Mouse (Mus musculus) stomach, postnatal 0 days (tissue): ENCODE measurements around the gene Efna5. TPM values are rescaled to one million over a fixed set of nuclear protein-coding genes. Genes with fewer than 3 reads are reported as not detected.

Experiments used
- ATAC-seq: fragments of 200-750 bp; cut with Nextera tagmentation; 2 replicates; pipeline ENCODE4 v1.8.0; 2017; ENCODE audit not compliant: low FRiP score, low TSS enrichment
- DNase-seq: peaks from one replicate; pipeline ENCODE4 v3.0.0-alpha.2; 2016; ENCODE audit warnings: low spot score
- H3K27ac ChIP-seq: fragments of 300-500 bp; sonication (generic); replicated peaks from 2 replicates; pipeline ENCODE4 v1.5.1; 2014; ENCODE audit warnings: mild to moderate bottlenecking, control low read depth
- H3K27me3 ChIP-seq: fragments of 300-500 bp; sonication (generic); 2 replicates; pipeline ENCODE4 v1.6.1; 2014; ENCODE audit warnings: low read length; ENCODE audit not compliant: control insufficient read depth, insufficient read depth
- H3K36me3 ChIP-seq: fragments of 300-500 bp; sonication (generic); 2 replicates; pipeline ENCODE4 v1.6.1; 2014; ENCODE audit warnings: low read length, mixed read lengths; ENCODE audit not compliant: control insufficient read depth, insufficient read depth
- H3K4me1 ChIP-seq: fragments of 300-500 bp; sonication (generic); replicated peaks from 2 replicates; pipeline ENCODE4 v1.6.1; 2014; ENCODE audit warnings: antibody characterized with exemption; ENCODE audit not compliant: control insufficient read depth, insufficient read depth
- H3K4me2 ChIP-seq: fragments of 300-500 bp; sonication (generic); replicated peaks from 2 replicates; pipeline ENCODE4 v1.6.1; 2014; ENCODE audit warnings: low read depth, mild to moderate bottlenecking, control low read depth, moderate library complexity
- H3K4me3 ChIP-seq: fragments of 300-500 bp; sonication (generic); 2 replicates; pipeline ENCODE4 v1.5.1; 2014; ENCODE audit warnings: low read depth, low read length, control low read depth
- H3K9ac ChIP-seq: fragments of 300-500 bp; sonication (generic); 2 replicates; pipeline ENCODE4 v1.6.1; 2014; ENCODE audit warnings: mild to moderate bottlenecking, low read length, control low read depth, mixed read lengths
- H3K9me3 ChIP-seq: fragments of 300-500 bp; sonication (generic); 2 replicates; pipeline ENCODE4 v1.6.1; 2016; ENCODE audit warnings: low read length; ENCODE audit not compliant: control insufficient read depth
- CTCF ChIP-seq: IDR thresholded peaks from 2 replicates; pipeline ENCODE4 v1.5.1; 2016; ENCODE audit warnings: antibody characterized with exemption, low read depth, mild to moderate bottlenecking, moderate library complexity
- EP300 ChIP-seq: optimal IDR thresholded peaks from 2 replicates; pipeline ENCODE3; 2016; ENCODE audit warnings: antibody characterized with exemption
- WGBS: fragments of 180-500 bp; shearing (Covaris S2); extraction: QIAGEN DNeasy Blood & Tissue Kit; methylation state at CpG from one replicate; pipeline ENCODE4 v1.1.7; 2014; 5-methylcytosine and 5-hydroxymethylcytosine counted together
- polyA plus RNA-seq: library from polyadenylated mRNA; unstranded; fragments of >200 nt; fragmentation: Nextera tagmentation; extraction: Ambion mirVana; gene quantifications from 2 replicates; pipeline ENCODE4 v1.2.1, GENCODE M21; 2015

Efna5 gene
- polyA plus RNA-seq, 1 experiment from 2014 or later = 23.9 TPM

DNA sequence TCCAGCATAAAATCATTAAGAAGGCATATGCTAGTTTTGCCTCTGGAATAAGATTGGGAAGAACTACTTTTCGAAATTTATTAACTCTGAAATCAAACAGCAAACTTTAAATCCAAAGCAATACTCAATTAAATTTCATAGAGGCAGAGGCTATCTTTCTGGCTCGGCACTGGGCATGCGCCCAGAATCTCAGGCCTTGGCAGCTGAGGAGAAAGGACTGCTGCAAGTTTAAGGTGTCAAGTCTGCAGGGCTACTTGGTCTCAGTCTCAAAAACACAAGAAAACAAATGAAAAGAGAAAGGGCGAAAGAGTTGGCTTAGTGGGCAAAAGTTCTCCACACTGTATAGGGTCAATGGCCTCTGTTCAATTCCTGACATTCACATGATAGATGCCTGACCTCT is 258.6 kb downstream of the Efna5 start:
- Histone ChIP-seq H3K4me1 (no peaks in the 10 kb centered on the region), H3K4me2 (no peak overlapping the region), H3K36me3 (no peaks in the 10 kb centered on the region), H3K9me3 (no peaks in the 10 kb centered on the region), H3K27me3 (no peaks in the 10 kb centered on the region), H3K9ac (no peak overlapping the region), H3K27ac (no peak overlapping the region), H3K4me3 (no peak overlapping the region)
- DNase-seq (no peak), ATAC-seq (no peak)
- WGBS = 76% methylated on average over 4 of the region's 4 CpGs
- TF ChIP-seq CTCF = no peak
- no peak for TF ChIP-seq EP300

DNA sequence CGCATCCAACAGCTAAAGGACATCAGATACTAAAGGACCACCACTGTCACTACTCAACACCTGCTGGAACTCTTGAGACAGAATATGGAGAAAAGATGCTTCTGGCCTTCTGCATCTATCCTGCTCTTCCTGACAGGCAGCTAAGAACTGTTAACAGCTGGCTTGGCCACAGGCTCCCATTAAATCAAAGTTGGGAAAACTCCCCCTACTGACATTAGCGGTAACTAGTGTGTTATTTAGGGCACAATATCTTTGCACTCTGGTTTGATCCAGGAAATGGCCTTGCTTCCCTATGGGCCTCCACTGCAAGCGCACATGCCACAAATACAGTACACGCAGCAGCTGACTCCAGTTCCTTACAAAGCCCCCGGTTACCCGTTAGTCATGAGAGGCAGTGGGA is 266.0 kb downstream of the Efna5 start:
- Histone ChIP-seq H3K4me1 (no peaks in the 10 kb centered on the region), H3K9ac (no peak overlapping the region), H3K4me2 (no peak overlapping the region), H3K36me3 (no peaks in the 10 kb centered on the region), H3K27me3 (no peaks in the 10 kb centered on the region), H3K27ac (no peak overlapping the region), H3K4me3 (no peak overlapping the region), H3K9me3 (no peaks in the 10 kb centered on the region)
- TF ChIP-seq CTCF (0 out of 2 replicates have a peak, but pooled peaks have one; percentile 23), EP300 (no peak)
- no peak for ATAC-seq
- DNase-seq = no peak
- 60% methylated on average over 6 of the region's 6 CpGs for WGBS

DNA sequence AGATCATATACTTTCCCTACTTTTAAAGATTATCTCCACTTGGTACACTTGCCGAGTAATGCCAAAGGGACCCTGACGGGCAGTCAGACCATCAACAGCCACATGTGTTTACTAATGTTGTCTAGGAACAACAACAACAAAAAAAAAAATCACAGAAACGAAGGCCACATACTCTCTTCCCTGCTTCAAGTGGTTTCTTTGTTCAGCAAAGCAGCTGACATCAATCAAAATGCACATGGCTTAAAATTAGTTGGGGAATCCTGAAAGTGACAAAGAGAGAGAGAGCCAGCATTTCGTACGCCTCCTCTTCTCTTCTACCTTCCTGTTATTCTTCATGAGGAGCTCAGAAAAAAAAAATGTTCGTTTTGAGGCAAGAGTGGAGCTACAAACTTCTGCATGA is 266.4 kb downstream of the Efna5 start:
- no peak for TF ChIP-seq CTCF
- no peak for TF ChIP-seq EP300
- Histone ChIP-seq H3K4me1 (no peaks in the 10 kb centered on the region), H3K36me3 (no peaks in the 10 kb centered on the region), H3K27ac (no peak overlapping the region), H3K9me3 (no peaks in the 10 kb centered on the region), H3K4me2 (no peak overlapping the region), H3K9ac (no peak overlapping the region), H3K27me3 (no peaks in the 10 kb centered on the region), H3K4me3 (no peak overlapping the region)
- WGBS = 62% methylated on average over 6 of the region's 6 CpGs
- DNase-seq (no peak), ATAC-seq (no peak)

DNA sequence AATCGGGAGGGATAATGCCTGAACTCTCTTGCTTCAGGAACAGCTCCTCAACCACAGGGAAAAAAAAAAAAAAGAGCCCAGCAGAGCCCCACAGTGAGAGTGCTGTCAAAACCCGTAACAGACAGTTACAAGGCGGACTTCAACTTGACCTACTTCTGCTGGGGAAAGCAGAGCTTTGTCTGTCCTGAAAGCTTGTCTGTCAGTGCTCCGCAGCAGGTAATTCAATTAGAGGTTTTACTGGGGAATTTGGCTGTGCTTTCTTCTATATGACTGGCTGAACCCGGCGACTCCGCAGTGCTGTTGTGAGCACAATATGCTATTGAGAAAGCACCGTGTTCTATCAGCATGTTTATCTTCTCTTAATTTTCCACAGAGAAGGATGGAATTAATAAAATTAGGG is 266.9 kb downstream of the Efna5 start:
- Histone ChIP-seq H3K27me3 (no peaks in the 10 kb centered on the region), H3K9me3 (no peaks in the 10 kb centered on the region), H3K27ac (no peak overlapping the region), H3K9ac (no peak overlapping the region), H3K4me2 (no peak overlapping the region), H3K36me3 (no peaks in the 10 kb centered on the region), H3K4me1 (no peaks in the 10 kb centered on the region), H3K4me3 (no peak overlapping the region)
- 69% methylated on average over 8 of the region's 8 CpGs for WGBS
- ATAC-seq = no peak
- no peak for DNase-seq
- TF ChIP-seq EP300 (no peak), CTCF (no peak)

DNA sequence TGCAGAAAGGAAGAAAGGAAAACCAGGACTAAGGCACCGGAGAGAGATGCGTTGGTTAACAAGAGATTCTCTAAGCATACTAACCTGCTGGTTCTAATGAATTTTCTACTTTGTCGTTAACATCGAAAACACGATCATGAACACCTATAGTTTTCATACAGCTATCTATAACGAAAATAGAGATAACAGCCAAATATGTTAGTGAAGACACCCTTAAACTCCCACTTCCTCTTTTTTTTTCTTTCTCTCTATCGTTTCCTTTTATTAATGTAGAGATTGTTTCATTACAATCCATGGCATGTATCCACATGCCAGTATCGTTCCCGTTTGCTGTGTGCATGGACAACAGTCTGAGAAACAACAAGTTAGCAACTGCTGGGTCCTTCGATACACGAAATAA is 267.9 kb downstream of the Efna5 start:
- ATAC-seq (no peak), DNase-seq (no peak)
- H3K4me1 ChIP-seq = no peaks in the 10 kb centered on the region
- H3K4me2 ChIP-seq = no peak overlapping the region
- 92% methylated on average over 11 of the region's 11 CpGs for WGBS
- no peak overlapping the region for H3K9ac ChIP-seq
- H3K27me3 ChIP-seq = no peaks in the 10 kb centered on the region
- H3K36me3 ChIP-seq = no peaks in the 10 kb centered on the region
- TF ChIP-seq EP300 (no peak), CTCF (no peak)
- H3K27ac ChIP-seq = no peak overlapping the region
- H3K4me3 ChIP-seq = no peak overlapping the region
- no peaks in the 10 kb centered on the region for H3K9me3 ChIP-seq

DNA sequence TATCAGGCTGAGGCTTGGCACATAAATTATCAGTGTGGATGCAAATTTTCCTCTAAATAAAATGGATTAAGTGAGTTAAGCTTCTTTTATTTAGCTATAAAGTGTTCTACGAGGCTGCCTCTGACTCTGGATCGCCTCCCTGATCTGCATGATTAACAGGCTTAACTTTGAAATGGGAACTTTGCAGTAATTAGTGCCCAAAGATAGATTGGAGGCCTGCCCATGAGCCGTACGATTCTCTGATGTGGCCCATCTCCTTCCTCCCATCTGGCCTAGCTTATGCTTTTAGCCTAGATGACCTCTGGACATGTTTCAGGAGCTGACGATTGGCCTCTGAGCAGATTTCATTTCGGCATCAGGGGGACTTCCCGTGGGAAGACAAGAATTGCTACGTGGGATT is 273.0 kb downstream of the Efna5 start:
- no peak overlapping the region for H3K4me3 ChIP-seq
- no peak for DNase-seq
- no peak overlapping the region for H3K9ac ChIP-seq
- 0 out of 2 replicates have a peak, but pooled peaks cover 2% of the 10 kb centered on the region for H3K36me3 ChIP-seq
- H3K4me2 ChIP-seq = no peak overlapping the region
- WGBS = 58% methylated on average over 8 of the region's 8 CpGs
- TF ChIP-seq EP300 (no peak), CTCF (no peak)
- H3K9me3 ChIP-seq = no peaks in the 10 kb centered on the region
- H3K27ac ChIP-seq = no peak overlapping the region
- no peaks in the 10 kb centered on the region for H3K4me1 ChIP-seq
- ATAC-seq = no peak
- no peaks in the 10 kb centered on the region for H3K27me3 ChIP-seq
